Mouse (Mus musculus) right cerebral cortex, postnatal 14 days (tissue): ENCODE data around the gene Cadm1.

Source experiments
- DNase-seq: peaks from one replicate; pipeline ENCODE4 v3.0.0; 2022

Gene Cadm1

GRCm38 (mm10) chr9:47674766-47675713 is 145.1 kb downstream of the Cadm1 start:
- DNase-seq = no peak

DNA sequence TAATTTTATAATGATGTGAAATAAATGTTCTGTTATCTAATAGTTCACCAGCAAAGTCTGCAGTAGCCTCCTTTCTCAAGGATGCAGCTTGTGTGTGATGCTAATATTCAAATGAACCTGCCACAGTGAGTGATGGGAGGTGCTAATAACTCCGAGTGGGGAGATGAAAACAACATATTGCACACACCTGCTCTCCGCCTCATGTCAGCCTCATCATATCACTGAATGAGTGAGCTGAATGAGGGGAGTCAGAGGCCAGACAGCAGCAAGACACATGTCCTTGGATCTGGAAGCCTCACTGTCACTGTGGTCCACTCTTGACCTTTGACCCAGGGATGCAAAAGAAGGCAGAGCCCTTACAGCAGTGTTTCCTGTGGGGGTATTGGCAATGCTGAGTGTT is 156.9 kb downstream of the Cadm1 start:
- DNase-seq = no peak

- no peak for DNase-seq
These were observed 157.6 kb downstream of the Cadm1 start for GRCm38 (mm10) chr9:47687604-47688003.

DNA sequence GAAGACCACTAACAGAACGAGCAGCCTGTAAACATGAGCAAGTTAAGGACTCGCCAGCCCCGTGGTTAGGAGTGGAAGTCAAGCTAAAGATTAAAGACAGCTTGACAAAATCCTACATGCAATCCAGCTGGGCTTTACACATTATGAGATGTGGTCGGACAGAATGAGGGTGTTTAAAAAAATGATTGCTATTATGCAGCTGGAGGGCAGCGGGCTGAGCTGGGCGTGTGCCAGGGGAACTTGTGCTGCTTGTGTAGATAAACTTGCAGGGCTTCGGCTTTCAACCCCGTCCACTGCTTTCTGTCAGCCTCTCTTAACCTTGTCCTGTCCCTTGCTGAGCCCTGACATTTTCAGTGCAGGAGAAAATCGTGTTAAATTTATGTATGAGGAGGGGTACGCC is 158.3 kb downstream of the Cadm1 start:
- no peak for DNase-seq

DNA sequence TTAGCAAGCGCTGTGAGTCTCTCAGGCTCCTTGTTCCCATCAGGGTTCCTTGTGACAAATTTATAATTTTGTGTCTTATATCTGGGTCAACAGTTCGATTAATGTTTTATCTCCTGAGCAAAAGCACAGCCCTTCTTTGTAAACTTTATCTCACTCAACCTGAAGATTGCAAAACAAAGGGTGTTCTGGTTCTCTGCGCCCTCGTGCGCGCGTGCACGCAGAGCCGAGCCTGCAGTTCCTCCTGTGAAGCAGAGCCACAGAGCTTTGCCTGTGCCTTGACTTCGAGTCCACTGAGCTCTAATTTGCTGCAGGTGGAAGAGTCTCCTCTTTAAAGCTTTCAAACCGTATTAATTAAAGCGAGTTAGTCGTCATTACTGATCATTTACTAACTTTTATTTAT is 162.9 kb downstream of the Cadm1 start:
- DNase-seq = no peak

DNA sequence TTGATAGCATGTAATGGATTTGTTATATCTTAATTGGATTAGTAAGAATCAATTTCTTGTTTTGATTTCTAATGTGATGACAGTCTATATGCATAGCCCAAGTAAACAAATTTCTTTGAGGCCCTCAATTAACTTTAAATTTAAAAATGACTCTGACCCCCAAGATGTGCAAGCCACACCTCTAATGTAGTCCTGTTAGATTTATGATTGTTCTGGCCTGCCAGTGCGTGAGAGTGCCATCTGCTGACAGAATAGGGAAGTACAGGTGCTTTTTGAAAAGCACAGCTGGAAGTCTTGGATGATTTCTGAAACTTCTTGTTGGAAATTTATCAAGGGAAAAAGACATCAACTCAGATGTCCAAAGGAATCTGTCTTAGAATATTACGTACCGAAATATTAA is 169.1 kb downstream of the Cadm1 start:
- peak; percentile 70 for DNase-seq

DNA sequence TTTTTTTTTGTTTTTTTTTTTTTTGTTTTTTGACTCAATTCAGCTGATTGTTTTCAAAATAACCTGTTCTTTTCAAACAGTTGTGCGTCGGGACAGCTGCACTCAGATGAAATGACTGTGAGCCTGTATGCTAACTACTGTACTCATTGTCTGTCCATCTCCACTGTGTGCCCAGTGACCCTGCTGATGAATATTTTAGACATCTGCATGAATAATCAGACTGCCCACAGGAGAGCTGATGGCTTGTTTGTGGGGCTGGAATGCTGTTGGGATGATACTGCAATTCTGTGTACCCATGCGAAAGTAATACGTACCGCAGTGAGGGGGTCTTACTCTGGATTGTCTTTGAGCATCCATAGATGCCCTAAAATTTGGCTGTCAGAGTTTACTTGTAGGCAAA is 170.0 kb downstream of the Cadm1 start:
- no peak for DNase-seq

- DNase-seq = no peak
These were observed 173.3 kb downstream of the Cadm1 start for GRCm38 (mm10) chr9:47703026-47703876.

DNA sequence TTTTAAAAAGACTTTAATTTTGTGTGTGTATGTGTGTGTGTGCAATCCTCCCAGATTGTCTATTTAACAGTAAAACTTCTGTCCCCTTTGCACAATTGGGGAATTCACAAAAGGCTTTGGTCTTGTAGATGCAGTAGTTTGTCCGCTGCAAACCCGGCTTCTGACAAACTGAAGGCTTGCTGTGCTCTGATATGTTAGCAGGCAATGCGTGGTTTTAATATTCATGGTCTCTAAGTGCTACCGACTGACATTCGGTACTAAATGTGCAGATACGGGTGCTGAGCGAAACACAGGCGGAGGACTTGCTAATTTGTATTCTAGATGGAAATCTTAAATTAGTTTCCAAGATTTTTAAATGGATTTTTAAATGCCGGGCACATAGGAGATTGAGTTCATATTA is 176.4 kb downstream of the Cadm1 start:
- DNase-seq = no peak

- no peak for DNase-seq
These were observed 177.4 kb downstream of the Cadm1 start for GRCm38 (mm10) chr9:47707326-47707725.

GRCm38 (mm10) chr9:47708299-47708698 is 178.3 kb downstream of the Cadm1 start:
- DNase-seq = peak; percentile 84

- no peak for DNase-seq
These were observed 181.0 kb downstream of the Cadm1 start for GRCm38 (mm10) chr9:47710946-47711345.

DNA sequence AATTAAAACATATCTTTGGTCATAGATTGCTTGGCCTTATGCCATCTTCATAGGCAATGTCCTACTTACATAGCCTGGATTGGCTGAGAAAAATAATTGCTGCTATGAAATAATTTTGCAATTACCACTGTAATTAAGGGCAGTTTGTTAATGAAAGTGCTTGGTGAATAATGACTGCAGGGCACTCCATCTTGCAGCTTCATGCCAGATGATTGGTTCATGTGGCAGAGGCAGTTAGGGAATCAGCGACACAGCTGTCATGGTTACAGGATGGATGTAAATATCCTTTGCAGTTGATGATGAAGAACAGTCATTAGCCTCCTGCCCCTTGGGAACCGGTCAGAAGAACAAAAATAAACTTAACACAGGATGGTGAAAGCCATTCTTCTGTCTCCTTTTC is 184.6 kb downstream of the Cadm1 start:
- no peak for DNase-seq

DNA sequence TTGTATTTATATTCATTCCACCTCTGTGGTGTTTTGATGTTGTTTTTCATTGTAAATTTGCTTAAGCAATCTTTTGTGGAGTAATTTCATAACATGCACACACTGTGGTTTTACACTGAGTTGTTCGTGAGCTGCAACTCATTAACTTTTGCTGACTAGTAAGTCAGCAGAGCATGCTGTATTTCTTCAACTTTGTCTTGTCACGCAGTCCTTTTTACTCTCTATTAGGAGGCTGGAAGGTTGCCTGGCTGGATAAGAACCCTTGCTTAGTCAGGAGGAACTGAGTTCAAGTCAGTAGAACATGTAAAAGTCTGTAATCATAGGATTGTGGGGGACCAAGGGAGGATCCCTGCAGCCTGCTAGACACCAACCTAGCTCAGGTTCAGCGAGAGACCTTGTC is 185.4 kb downstream of the Cadm1 start:
- DNase-seq = no peak

- no peak for DNase-seq
These were observed 186.9 kb downstream of the Cadm1 start for GRCm38 (mm10) chr9:47716883-47717282.

DNA sequence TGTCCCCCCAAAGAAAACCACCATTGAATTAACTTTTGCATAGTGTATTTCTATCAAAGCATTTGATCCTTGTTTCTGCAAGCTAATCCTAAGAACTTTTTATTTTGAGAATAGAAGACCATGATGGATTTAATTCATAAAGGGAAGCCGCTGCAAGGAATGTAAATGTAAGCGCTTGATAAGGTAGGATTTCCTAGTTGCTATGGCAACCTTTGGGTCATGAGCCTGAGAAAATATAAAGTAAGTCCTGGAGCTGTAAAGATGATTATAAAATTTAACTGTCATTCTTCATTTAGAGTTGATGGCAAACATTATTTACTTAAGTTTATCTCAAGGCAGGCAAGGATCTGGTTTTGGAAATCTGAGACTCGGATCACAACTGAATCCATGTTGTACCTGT is 197.6 kb downstream of the Cadm1 start:
- no peak for DNase-seq

DNA sequence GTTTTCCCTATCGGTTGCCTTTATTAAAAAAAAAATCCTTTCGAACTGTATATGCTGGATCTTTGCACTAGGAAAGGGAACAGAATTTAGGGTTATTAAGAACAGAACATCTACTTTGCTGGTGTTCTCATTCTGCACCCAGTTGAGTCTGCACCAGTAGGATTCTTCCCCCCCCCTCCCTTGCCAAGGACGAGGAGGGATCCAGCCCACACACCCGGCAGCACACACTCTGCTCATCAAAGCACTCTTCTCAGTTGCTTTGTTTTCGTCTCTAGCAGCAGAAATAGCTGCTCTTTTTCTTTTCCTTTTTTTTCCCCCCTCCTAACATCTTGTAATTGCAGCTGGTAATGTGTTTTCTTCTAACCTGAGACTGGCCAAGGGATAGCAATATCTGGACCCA is 198.9 kb downstream of the Cadm1 start:
- DNase-seq = peak; percentile 36

DNA sequence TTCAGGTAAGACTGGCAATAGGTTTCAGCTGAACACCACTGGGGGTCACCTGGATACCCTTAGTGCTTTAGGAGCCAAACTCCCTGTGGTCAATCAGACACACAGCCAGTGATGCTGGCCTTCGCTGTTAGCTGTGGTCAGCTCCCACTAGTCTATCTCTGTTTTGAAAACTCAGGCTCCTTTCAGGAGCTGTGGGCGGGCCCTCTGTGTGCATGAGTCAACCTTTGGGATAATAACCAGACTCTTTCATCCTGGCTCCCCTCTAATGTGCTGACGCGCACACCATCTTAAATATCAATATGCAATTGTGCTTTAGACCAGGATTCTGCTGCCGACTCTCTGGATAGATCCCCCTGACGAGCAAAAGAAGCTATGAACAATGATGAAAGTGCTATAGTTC is 200.3 kb downstream of the Cadm1 start:
- DNase-seq = no peak

GRCm38 (mm10) chr9:47733780-47734451 is 203.9 kb downstream of the Cadm1 start:
- no peak for DNase-seq

GRCm38 (mm10) chr9:47734905-47735304 is 204.9 kb downstream of the Cadm1 start:
- DNase-seq = no peak

GRCm38 (mm10) chr9:47738799-47739198 is 208.8 kb downstream of the Cadm1 start:
- DNase-seq = no peak

GRCm38 (mm10) chr9:47739276-47739675 is 209.3 kb downstream of the Cadm1 start:
- peak; percentile 37 for DNase-seq

GRCm38 (mm10) chr9:47741751-47742150 is 211.8 kb downstream of the Cadm1 start:
- DNase-seq = no peak
